9 mouse cellular contexts compared by ENCODE assay signal in the genomic region with DNA sequence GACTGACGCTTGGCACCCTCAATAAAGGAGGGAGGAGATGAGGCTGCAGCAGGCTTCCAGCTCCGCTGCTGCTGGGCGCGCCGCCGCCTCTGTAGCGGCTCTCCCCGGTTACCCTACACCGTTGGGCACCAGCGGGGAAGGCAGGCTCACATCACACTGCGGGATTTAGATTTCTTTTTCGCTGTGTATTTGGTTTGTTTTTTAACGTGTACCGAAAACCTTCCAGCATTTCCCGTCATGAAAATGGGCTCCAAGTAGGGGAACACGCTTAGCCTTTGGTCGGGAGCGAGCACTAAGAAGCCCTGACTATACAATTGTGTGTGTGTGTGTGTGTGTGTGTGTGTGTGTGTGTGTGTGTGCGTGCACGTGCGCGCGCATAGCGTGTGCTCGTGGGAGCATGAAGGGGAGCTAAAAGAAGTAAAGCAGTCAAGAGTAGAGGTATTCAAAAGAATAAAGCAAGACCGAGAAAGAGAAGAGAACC. TPM values are rescaled to one million over a fixed set of nuclear protein-coding genes. Genes with fewer than 3 reads are reported as not detected.
DNase-seq lines count a peak whose midpoint lies in the region; ATAC-seq and TF ChIP-seq lines count a peak whose summit lies in the region.
"Had no signal": no experiment of that assay in that cellular context is flagged by ENCODE, and none has a peak within 500 bp of the region (broad histone marks: within the 10 kb centered on the region; RNA-seq: fewer than 3 reads in every experiment).

No protein-coding gene starts in this region.

- H3K4me1 ChIP-seq in heart, embryonic 16.5 days (ENCODE audit: control insufficient read depth, insufficient read depth, low read length), result peaks cover 5% of the 10 kb centered on the region
- no peaks in the 10 kb centered on the region for H3K4me1 ChIP-seq in bone marrow macrophage, adult 2 months (ENCODE audit: control insufficient read depth, insufficient read depth, low read length)
- H3K4me1 ChIP-seq in embryonic facial prominence, embryonic 12.5 days, result peaks cover 3% of the 10 kb centered on the region; the same call in 1 of the 2 replicates
- peaks cover 6% of the 10 kb centered on the region; the same call in 1 of the 2 replicates for H3K4me1 ChIP-seq in neural tube, embryonic 14.5 days (ENCODE audit: control insufficient read depth, insufficient read depth, low read length)

- peak overlapping the region; percentile 66 for H3K4me2 ChIP-seq in heart, embryonic 16.5 days (ENCODE audit: low read depth, low read length)
- H3K4me2 ChIP-seq in embryonic facial prominence, embryonic 12.5 days (replicated peaks), result peak overlapping the region; percentile 72
- peak overlapping the region; percentile 75 for H3K4me2 ChIP-seq in neural tube, embryonic 14.5 days (ENCODE audit: low read depth, low read length)

- peak overlapping the region; percentile 51; the same call in 1 of the 2 replicates for H3K9ac ChIP-seq in heart, embryonic 16.5 days (ENCODE audit: low read length)
- 0 out of 2 replicates have a peak overlapping the region, but pooled peaks have one; percentile 32 for H3K9ac ChIP-seq in embryonic facial prominence, embryonic 12.5 days
- peak overlapping the region; percentile 63 for H3K9ac ChIP-seq in neural tube, embryonic 14.5 days (replicated peaks; ENCODE audit: low read depth, low read length)

- H3K27me3 ChIP-seq in heart, embryonic 16.5 days (ENCODE audit: control insufficient read depth, insufficient read depth, low read length), result peaks cover 49% of the 10 kb centered on the region
- H3K27me3 ChIP-seq in embryonic facial prominence, embryonic 12.5 days, result peaks cover 34% of the 10 kb centered on the region
- peaks cover 2% of the 10 kb centered on the region; the same call in 1 of the 2 replicates for H3K27me3 ChIP-seq in neural tube, embryonic 14.5 days (ENCODE audit: control insufficient read depth, insufficient read depth, low read length)

- H3K27ac ChIP-seq in heart, embryonic 16.5 days (ENCODE audit: low read length), result no peak overlapping the region
- no peak overlapping the region for H3K27ac ChIP-seq in bone marrow macrophage, adult 2 months (ENCODE audit: insufficient read depth, low read depth, low read length)
- H3K27ac ChIP-seq in embryonic facial prominence, embryonic 12.5 days, result no peak overlapping the region
- peak overlapping the region; percentile 77 for H3K27ac ChIP-seq in neural tube, embryonic 14.5 days (ENCODE audit: low read depth, low read length)

- no peak for TF ChIP-seq POLR2A in bone marrow macrophage, adult 2 months (IDR thresholded peaks at IDR 0.05; ENCODE audit: borderline replicate concordance, low read depth, low read length)

- 2% methylated on average over 26 of the region's 26 CpGs for WGBS in heart, embryonic 16.5 days
- WGBS in embryonic facial prominence, embryonic 12.5 days, result under 1% methylated on average over 26 of the region's 26 CpGs
- 2% methylated on average over 26 of the region's 26 CpGs for WGBS in neural tube, embryonic 14.5 days

- H3K36me3 ChIP-seq in heart, embryonic 16.5 days (ENCODE audit: control insufficient read depth, insufficient read depth), result no peaks in the 10 kb centered on the region
- no peaks in the 10 kb centered on the region for H3K36me3 ChIP-seq in embryonic facial prominence, embryonic 12.5 days
- H3K36me3 ChIP-seq in neural tube, embryonic 14.5 days (ENCODE audit: control insufficient read depth, insufficient read depth, low read length), result peaks cover 7% of the 10 kb centered on the region; the same call in 1 of the 2 replicates

- TF ChIP-seq CTCF in bone marrow macrophage, adult 2 months (IDR thresholded peaks at IDR 0.05; ENCODE audit: low read depth, low read length), result no peak

- no peak; the same call in 1 of the 2 replicates for ATAC-seq in heart, embryonic 16.5 days (replicated peaks; ENCODE audit: extremely low read depth, insufficient read depth, low FRiP score)
- ATAC-seq in embryonic facial prominence, embryonic 12.5 days (ENCODE audit: insufficient number of reproducible peaks, insufficient read depth, low FRiP score, low TSS enrichment), result peak; percentile 65; the same call in 1 of the 2 replicates
- peak; percentile 79 for ATAC-seq in neural tube, embryonic 14.5 days (ENCODE audit: low read depth)

- H3K9me3 ChIP-seq in heart, embryonic 16.5 days (replicated peaks; ENCODE audit: control insufficient read depth, low read length), result no peaks in the 10 kb centered on the region
- H3K9me3 ChIP-seq in embryonic facial prominence, embryonic 12.5 days, result no peaks in the 10 kb centered on the region
- H3K9me3 ChIP-seq in neural tube, embryonic 14.5 days (ENCODE audit: control insufficient read depth, low read length), result no peaks in the 10 kb centered on the region

- DNase-seq in heart, postnatal 25 days (ENCODE audit: low spot score), result no peak
- DNase-seq in left cerebral cortex, postnatal 25 days (ENCODE audit: low spot score in 2 of 2), result peak; percentile 52 to 64
- no peak for DNase-seq in gastrocnemius, adult 18-20 months (ENCODE audit: low spot score)
- DNase-seq in lung, postnatal 14 days, result no peak

- H3K4me3 ChIP-seq in heart, embryonic 16.5 days (ENCODE audit: low read length), result peak overlapping the region; percentile 48
- peak overlapping the region; percentile 6; the same call in 1 of the 2 replicates for H3K4me3 ChIP-seq in bone marrow macrophage, adult 2 months (ENCODE audit: insufficient read depth, low read length)
- peak overlapping the region; percentile 40 for H3K4me3 ChIP-seq in embryonic facial prominence, embryonic 12.5 days
- H3K4me3 ChIP-seq in neural tube, embryonic 14.5 days (ENCODE audit: low read depth, low read length), result peak overlapping the region; percentile 42

- intact Hi-C loops in heart, postnatal 25 days (cut with DNase I), result no loop called here
- intact Hi-C loops in left cerebral cortex, postnatal 25 days (cut with DNase I), result no loop called here

RNA-seq across cellular contexts. Expression of gene Slitrk3, which starts 4.1 kb away (rescaled TPM):
- polyA plus RNA-seq in heart, embryonic 16.5 days (2015; fragmentation: Nextera tagmentation; extraction: Ambion mirVana), result 0.09 and 0.15 TPM in 2 replicates
- total RNA-seq in heart, postnatal 25 days (2021), result not detected
- polyA plus RNA-seq in bone marrow macrophage, adult 2 months (2012; ENCODE audit: insufficient read depth, insufficient read length, missing spikeins), result not detected in 2 replicates
- 1.9 and 2.8 TPM in 2 replicates for polyA plus RNA-seq in embryonic facial prominence, embryonic 12.5 days (2016; fragmentation: Nextera tagmentation; extraction: Ambion mirVana)
- total RNA-seq in left cerebral cortex, postnatal 25 days (2021), result 10 to 100 TPM; 68.8 to 70.9 TPM
- polyA plus RNA-seq in neural tube, embryonic 14.5 days (2014; fragmentation: Nextera tagmentation; extraction: Ambion mirVana), result 14.8 and 17.0 TPM in 2 replicates
- total RNA-seq in gastrocnemius, adult 18-20 months (2021), result not detected
- total RNA-seq: MEL had no signal

Comparison
In these comparisons a context has a peak if more than half of its experiments do, and no peak if none do; other contexts are left out.
1. DNase-seq: peak in left cerebral cortex, postnatal 25 days (2 of 2); none in heart, postnatal 25 days (single experiment), gastrocnemius, adult 18-20 months (single experiment) and lung, postnatal 14 days (single experiment).
2. Peak in every context shown above with its lines, with median percentiles within 50 percentile points of each other: H3K4me2 ChIP-seq, H3K4me3 ChIP-seq and H3K9ac ChIP-seq.